Mouse (Mus musculus) v-Abl transformed pro-B cells (cell line): ENCODE data around the gene Rbfox1.

ENCODE experiments used
- in situ Hi-C, 2 experiments: fragments of 400-800 bp; cut with MboI; formaldehyde crosslinking; loops; one replicate each; pipeline ENCODE4 v1.15.1; 2025; ENCODE audit not compliant: unreplicated experiment in 2 of 2

Rbfox1 gene

DNA sequence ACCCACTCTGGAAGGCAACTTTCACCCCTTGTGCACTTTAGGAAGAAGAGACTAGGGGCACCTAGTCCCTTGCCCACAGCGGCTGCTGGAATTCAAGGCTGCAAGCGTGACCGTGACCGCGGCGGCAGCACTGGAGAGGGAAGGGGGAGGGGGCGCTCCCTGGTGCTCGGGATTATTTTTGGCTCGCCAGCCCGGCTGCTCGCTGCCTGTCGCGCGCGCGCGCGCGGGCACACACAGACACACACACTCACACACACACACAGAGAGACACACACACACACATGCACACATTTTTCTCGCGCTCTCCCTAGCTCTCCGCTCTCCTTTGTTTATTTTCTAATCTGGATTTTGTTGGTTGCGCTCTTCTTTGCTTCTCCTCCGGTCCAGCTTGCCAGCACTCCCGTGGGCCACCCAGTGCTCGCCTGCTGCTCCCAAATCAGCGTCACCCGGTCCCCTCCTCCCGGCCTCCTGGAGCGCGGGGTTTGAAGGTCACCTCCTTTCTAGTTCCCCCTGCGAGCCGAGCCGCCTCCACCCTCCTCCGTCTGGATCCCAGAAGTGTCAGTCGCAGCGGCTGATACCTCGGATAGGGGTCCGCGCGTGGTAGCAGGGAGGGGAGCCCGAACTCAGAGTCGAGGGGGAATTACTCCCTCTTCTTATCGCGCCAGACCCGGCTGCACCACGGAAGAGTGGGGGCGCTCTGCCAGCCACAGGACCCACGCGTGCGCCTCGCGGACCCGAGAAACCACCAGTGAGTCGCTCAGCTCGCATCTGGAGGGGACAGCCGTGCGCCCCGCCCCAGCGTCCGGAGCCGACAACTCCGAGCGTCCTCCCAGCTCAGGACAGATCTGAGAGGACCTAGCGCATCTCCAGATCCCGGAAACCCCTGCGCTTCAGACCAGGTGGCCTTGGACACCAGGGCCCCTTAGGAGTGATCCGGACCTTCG is at the start of gene Rbfox1:
Gene Rbfox1, plus strand, starts transcription at position 610 of the 944 bp plus-strand sequence.
- in situ Hi-C loops, result no loop called here

DNA sequence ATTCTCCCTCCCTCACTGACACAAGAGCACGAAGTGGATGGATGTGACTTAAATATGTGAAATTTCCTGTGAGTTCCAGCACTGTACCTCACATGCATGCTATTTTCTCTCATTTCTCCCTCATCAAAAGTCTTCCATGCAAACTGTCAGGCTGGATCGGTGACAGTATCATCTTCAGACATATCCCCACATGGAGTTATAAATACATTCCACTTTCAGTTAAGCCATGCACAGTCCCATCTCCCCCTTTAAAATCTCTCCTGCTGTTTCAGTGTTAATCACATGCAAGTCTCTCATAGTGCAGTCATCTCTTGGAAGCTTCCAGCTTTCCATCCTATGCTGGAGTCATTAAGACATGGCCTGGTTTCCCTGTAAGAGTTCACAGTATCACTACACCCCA is 48.4 kb upstream of the Rbfox1 start:
- in situ Hi-C loops, result no loop called here

DNA sequence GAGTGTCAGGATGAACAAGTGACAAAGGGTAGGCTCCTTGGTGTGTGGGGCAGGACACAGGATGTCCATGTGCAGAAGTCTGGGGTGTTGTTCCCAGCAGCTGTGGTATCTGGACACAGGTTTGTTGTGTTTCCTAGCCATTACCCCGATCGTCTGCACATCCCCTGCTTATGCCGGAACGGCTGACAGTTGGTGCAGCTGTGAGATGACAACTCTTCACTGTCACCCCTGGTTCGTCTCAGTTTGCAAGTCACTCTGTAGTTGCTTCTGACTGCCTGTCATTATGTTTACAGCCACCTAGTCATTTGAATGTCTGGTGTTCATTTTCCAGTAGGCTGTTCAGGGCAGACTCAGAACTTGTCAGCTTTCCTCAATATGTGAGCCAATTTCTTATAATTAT is 44.0 kb upstream of the Rbfox1 start:
- in situ Hi-C loops, result no loop called here

DNA sequence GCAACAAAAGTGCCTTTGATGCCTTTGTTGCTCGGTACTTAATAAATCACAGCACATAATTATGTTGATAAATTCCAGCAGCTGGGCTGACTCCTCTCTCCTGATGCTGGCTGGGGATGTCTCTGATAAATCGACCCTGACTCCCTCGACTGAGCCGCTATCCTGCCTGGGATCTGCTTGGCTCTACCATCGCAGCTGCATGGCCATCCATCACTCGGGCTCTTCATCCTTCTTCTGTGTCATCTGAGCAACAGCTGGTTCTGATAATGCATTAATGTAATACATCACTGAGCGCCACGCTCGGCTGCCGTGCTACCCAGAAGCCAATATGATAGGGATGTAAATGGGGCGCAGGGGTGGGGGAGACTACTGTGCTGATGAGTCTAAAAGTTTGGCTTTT is 39.5 kb upstream of the Rbfox1 start:
- in situ Hi-C loops, result no loop called here

DNA sequence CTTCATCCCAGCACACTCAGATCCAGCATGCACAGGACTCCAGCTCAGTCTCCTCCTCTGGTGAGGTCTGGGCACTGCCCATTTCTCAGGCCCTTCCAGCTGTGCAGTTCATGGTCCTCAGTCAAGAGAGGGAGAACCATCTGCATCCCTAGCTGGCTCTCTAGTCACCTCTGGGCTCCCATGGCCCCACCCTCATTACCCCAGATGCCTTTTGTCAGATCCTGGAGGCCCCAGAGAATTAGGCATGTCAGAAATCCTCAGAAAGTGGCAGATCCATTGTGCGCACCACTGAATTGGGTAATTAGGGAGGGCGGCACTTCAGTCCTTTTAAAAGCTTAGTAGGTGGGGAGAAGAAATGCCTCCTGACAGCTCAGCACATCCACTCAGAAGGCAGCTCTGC is 32.1 kb upstream of the Rbfox1 start:
- in situ Hi-C loops, result no loop called here

DNA sequence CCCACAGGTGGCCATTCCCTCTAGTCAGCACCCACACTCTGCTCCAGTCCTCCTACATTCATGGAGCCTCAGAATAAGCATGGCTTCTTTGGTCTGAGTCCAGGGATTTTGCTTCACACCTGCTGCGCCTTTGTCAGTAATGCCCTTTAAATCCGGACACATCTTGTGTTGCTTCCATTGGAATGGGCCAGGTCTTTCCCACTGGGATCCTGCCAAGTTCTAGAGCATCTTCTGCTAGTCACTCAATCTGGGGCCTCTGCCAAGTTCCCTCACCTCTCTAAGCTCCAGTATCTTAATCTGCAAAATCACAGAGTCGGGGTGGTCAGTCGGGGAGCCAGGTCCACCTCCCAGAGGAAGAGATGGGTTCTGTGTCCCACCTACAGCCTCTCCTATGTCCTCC is 20.8 kb upstream of the Rbfox1 start:
- in situ Hi-C loops, result no loop called here

DNA sequence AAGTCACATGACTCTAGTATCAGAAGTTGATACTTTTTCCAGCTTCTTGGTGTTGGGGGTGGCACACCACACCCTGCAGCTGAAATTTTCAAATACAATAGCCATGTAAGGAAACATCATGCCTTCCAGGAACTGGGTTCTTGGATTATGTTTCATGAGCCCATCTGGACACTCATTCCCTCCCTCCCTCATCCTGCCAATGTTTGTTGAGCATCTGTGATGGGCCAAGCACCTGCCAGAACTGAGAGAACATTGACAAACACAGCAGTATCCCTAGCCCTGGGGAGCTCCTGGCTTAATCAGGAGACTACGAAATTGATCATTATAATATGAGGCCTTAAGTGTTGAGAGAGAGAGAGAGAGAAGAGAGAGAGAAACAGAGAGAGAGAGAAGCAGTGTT is 18.2 kb upstream of the Rbfox1 start:
- in situ Hi-C loops, result no loop called here

DNA sequence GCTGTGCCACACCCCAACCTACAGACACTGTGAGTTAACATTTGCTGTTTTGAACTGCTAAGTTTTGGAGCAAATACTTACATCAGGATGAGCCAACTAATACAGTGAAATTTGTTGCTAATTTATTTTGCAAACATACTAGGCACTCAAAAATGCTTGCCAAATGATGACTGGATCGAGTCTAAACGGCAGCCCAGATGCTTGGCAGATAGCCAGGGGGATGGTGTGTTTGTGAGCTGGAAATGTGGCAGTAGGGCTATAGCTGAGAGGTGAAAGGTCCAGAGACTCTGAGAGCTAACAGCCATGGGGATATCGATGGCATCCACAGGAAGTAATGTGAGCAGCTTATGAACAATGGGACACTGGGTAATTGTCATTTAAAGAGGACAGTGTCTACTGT is 14.8 kb upstream of the Rbfox1 start:
- in situ Hi-C loops, result no loop called here

DNA sequence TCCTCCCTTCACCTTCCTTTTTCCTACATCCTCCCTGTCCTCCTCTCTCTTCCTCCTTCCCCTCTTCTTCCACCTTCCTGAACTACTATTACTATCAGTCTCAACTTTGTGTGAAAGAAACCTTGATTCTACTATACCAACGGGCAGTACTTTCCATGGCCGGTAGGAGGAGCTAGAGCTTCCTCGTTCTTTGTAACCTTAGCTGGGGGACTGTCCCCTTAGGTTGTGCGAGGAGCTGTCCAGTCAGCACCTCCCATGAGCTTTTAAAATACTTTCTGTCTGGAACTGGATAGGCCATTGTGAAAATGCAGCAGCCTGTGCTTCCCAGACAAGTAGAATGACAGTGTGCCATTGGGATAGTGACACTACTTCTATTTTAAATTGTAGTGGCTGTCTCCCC is 3.3 kb upstream of the Rbfox1 start:
- in situ Hi-C loops, result no loop called here

DNA sequence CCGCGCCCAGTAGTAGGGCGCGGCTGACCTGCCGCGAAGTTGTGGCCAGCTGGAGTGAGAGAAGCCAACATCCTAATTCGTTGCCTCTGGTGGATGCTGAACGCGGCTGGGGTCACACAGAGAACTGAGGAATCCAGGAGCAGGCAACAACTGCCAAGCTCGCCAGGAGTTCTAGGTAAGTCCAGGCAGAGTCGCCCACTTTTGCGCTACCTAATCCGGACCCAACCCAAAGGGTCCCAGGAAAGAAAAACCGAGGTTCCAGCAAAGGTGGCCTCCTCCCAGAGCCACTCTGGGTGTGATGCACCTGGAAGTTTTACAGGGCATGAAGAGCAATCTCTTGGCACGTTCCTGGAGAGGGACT is 515 bp downstream of the Rbfox1 start:
- in situ Hi-C loops, result no loop called here

DNA sequence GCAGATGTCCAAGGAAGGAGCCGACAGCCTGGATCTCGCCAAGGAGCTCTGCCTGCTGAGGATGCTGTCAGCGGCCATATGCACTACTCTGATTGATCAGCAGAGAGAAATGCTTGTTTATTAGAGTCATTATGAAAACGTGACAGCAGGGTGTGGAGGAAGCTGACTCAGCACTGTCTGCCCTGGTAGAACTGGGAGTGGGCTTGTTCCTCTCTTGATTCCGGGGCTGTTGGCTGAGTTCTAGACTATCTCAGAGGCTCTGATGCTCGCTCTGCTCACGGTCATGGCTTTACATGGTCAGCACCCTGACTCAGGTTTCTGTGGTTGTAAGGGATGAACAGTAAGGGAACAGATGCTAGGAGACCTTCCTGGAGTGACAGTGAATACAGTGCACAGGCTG is 10.4 kb downstream of the Rbfox1 start:
- in situ Hi-C loops, result no loop called here

DNA sequence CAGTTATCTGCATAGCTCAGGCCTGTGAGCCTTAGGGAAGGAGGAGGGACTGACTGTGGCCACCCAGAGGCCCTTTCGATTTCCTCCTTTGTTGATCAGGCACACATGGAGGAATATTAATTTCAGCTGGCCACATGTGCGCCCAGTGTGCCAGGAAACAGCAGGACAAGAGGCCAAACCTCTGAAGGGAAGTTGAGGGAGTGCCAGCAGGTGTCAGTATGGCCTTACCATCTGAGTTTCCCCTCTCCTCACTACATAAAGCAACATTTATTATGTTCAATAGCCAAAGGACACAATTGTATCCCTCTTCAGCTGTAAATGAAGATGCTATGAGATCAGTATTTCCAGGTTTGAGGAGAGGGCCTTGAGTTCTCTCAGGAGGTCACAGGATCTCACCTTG is 13.2 kb downstream of the Rbfox1 start:
- in situ Hi-C loops, result no loop called here

DNA sequence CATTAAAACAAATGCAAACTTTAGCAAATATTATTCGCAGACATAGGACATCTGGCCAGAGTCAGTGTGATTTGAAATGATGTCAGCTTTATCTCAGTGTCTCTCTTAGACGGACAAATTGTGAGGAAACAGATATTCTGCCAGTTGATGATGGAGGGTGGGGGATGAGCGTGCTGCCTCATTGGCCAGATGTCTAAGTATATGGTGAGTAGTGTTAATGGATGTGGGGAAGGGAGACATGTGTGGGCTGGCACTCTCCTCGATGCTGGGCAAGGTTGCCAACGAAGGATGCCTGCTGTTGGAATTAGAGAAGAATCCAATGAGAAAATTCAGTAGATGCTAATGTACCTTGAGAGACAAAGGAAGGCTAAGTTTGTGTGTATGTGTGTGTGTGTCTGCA is 25.6 kb downstream of the Rbfox1 start:
- in situ Hi-C loops, result no loop called here

DNA sequence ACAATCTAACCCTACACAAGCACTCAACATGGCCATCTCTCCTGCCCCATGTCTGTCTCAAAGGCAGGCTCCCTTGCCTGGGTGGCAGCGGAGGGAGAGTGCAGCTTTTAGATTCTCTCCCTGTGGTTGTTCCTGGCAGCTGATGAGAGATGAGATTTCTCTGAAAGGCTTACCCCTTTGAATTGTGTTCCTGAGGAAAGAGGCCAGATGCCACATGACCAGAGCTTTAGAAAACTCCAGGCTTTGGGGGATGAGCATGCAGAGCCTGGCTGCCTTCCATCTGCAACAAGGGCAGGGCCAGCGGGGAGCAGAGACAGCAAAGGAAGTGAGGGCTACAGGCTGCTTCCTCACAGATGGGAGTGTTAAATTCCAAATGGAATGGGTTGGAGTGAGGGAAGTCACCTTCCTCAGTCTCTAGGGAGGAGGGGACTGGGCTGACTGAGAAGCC is 26.7 kb downstream of the Rbfox1 start:
- in situ Hi-C loops, result no loop called here

DNA sequence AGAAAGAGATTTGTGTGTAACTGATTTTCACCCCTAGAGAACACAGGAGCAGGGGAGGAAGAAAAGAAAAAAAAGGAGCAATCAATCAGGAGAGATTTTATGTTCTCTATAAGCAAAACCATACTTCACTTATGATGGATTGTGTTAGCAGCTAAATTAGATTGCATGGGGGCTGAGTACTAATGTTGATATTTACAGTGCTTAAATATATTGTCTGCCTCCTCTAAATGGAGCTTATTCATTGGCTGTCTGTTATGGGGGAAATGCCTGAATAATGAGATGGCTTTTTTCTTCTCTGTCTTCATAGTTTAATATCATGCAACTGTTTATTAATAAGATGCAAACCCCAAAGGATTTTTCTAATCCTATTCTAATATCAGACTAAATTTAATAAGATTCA is 32.8 kb downstream of the Rbfox1 start:
- in situ Hi-C loops, result no loop called here

DNA sequence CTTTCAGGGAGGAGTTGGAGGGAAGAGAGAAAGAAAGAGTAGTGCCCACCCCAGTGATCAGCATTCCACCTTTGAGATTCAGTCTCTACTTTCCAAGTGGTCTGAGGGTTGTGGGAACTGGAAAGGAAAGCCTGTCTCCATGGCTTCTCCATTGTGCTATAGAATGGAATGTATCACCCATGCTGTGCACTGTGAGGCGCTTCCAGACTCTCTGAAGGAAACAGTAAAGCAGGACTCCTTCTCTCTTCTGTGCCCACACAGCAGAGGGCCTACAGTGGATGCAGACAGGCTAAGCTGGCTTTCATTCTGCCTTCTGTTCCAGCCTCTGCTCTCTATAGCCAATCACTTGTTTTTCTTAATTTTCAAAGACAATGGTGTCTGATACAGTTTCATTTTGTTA is 41.8 kb downstream of the Rbfox1 start:
- in situ Hi-C loops, result no loop called here

DNA sequence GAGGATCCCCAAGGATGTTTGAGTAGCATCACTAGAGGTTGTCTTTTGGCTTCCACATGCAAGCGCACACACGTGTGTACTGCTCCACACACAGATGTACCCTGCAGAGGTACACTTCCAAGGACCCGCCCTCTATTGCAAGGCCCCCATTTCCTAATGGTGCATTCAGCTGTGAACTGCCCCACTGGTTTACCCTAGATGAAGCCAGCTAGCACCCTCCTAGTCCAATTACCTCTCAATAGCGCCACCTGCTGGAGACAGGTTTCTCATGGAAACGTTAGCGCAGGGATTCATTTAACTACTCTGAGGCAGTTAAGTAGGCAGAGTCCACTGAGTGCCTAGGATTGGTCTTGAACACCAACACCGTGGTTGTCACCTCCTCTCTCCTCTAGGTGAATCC is 46.5 kb downstream of the Rbfox1 start:
- in situ Hi-C loops, result no loop called here

DNA sequence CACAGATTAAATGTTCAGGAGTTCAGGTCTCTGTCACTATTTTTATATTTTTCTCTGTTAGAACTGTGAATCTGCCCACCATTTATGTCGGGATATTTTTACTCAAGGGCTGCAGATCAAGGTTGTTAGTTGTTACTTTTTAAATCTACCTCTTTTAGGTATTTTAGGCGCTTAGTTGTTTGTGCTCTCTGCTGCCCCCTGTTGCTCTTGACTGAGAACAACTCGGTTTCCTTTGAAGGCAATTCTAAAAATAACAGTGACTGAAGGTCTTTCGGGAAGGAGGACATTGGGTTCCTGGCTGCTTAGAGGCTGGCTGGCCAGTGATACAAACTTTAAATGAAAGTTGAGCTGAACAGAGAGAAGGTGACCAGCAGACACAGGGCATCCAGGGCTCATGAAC is 54.9 kb downstream of the Rbfox1 start:
- in situ Hi-C loops, result no loop called here

DNA sequence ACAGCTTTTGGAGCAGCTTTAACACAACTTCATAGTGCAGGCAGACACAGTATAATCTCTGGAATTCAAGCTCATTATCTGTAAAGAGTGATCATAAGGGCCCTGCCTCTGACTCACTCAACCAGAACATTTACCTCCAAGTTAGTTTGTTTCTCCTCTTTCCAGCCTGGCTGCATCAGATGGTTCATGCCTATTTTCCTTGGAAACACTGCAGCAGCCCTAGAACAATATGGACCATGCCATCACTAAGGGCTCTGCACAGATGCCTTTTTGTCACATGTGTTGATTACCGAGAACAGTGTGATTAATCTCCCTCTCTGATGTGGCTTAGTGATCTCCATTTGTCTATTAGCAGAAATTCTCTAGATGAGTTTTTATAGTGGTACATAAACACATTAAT is 60.5 kb downstream of the Rbfox1 start:
- in situ Hi-C loops, result no loop called here

DNA sequence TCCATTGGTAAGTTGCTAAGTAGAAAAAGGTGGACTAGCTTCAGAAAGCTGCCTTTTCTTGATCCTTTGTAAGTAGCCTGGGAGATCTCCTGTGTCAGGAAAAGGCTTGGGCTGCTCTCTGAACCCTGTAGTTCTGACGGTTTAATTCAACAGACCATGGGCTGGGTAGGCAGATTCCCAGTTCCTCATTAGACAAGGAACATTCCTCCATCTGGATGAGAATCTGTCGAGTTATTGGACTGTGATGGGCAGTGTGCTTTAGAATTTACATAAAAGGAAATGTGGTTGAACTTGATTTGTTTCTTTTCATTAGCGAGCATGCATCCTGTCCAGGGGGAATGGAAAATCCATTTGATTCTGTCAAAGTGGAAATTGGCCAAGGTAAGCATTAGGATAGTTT is 68.0 kb downstream of the Rbfox1 start:
- in situ Hi-C loops, result no loop called here

DNA sequence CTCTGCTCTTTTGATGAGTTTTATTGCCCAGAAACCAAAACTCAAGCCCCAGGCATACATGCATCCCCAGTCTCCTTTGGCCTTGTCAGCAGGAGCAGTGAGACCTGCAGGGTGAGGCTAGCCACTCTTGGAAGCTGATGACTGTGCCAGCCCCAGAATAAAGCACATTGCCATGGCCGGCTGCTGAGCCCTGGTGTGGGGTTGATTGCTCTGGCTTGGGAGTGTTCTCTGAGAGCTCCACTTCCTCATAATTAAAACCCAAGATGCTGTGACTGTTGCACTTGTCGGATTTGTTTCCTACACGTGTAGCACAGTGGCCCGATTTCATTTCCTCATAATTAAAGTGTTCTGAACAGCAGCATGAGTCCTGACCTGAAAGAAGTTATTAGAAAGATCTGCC is 72.3 kb downstream of the Rbfox1 start:
- in situ Hi-C loops, result no loop called here

DNA sequence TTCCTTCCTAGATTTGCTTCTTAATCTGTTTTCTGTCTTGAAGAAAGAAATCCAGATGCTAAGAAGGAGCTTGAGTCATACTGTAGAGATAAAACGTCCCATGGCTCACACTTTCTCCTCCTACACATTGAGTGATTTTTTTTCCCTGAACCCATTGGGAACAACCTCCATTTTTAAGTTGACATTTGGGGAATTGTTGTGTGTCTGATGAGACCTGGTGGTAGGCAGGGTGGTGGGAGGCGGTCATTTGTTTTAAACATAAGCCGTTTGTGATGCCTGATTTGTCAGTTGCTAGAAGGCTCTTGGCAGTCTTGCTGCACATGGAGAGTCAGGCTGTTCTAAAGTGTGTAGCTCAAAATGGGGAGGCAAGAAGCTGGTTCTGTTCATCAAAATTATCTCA is 76.6 kb downstream of the Rbfox1 start:
- in situ Hi-C loops, result no loop called here

DNA sequence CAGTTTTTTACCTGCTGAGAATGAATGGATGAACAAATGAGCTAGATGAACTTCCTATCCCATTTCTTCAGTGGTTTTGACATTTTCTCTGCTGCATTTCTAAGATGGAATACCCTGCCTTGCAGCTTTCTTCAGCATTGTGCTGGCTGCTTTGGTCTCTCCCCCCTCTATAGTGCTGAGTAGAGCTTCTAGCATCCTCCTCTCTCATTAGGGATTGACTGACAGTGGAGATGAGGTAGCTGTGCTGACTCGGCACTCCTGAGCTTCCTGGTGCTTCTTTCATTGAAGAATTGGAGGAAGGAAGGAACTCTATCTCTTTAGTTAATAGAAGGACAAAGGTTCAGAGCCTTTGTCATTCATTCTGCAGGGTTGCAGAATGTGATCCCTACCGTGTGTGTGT is 89.0 kb downstream of the Rbfox1 start:
- in situ Hi-C loops, result no loop called here
